Mouse (Mus musculus) heart, postnatal 25 days (tissue): Measurements from ENCODE around the gene Cd276. TPM values are rescaled to one million over a fixed set of nuclear protein-coding genes. Genes with fewer than 3 reads are reported as not detected.
"Not testable (repeated sequence)": the region's sequence is repeated elsewhere in the genome, so short reads cannot be mapped to it uniquely, and the experiment has no call there.

ENCODE experiments used
- DNase-seq: peaks from one replicate; pipeline ENCODE4 v3.0.0; 2022; ENCODE audit warnings: low spot score
- intact Hi-C: fragments of 180-260 bp; cut with DNase I; formaldehyde crosslinking; loops from one replicate; pipeline ENCODE4 v1.15.1; 2025
- total RNA-seq, 2 experiments: library from RNA; stranded (reverse); gene quantifications; 2 replicates each; pipeline ENCODE4 v1.2.3; 2021

Gene Cd276
- total RNA-seq: 10 to 100 TPM; 10.9 to 12.4 TPM

DNA sequence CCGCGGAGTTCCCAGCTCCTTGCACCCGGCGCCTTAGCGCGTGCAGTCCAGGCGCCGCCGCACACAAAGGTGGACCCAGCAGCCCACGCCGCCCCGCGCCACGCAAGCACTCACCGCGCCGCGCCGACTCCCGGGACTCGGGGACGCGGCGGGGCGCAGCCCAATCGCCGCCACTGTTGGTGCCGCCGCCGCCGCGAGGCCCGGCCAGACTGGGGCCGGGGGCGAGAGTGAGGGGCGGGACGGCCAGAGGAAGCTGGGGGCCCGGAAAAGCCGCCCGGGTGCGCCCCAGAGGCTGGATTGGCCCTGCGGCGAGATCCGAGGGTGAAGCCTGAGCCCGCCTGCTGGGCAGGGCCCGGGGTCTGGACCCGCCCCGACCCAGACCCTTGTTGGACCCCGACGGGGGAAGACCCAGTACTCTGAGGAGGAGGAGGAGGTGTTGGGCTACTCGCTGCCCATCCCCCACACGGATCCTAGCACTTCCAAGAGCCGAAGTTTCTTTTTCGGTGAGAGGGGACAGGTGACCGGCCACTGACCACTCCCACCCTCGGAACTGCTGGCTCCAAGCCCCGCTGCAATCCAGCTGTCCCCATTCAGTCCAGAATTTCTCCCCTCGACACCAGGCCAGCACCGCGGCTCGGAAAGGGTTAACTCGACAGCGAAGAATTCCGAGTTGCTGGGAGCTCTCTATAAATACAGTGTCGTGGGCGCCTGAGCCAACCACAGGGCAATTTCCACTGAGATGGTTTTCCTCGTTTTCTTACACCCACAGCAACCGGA is at the start of gene Cd276:
Gene Cd276 (minus strand): TSS at position 530 of the 777 bp plus-strand sequence.
- peak; percentile 25 for DNase-seq
- intact Hi-C loops: no loop called here

DNA sequence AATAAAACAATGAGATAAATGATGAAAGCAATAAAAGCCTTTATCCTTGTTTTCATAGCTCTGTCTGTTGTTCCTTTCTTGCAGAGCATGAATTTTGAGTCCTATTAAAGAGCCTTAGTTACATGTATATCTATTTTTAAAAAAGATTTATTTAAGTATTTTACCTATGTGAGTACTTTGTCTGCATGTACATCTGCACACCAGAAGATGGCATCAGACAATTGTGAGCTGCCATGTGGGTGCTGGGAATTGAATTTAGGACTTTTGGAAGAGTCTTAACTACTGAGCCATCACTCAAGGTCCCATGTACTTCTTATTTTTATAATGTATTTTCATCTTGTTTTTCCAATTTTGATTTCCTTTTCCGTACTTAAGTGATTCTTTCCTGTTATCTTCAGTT is 40.1 kb upstream of the Cd276 start:
- intact Hi-C loops: no loop called here
- no peak for DNase-seq

DNA sequence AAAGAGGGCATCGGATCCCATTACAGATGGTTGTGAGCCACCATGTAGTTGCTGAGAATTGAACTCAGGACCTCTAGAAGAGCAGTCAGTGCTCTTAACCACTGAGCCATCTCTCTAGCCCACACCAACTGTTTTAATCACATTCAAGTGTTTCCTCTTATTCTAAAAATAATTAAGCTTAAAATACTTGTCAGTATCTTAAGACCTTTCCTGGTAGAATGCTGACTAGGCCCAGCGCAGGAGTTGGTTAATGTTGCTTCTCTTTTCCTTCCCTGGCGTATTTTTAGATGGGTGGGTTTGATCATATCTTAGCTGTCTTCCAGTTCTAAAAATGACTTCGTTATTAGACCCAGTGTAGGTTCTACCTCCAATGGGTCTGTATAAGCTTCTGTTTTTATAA is 33.4 kb upstream of the Cd276 start:
- intact Hi-C loops: no loop called here
- no peak for DNase-seq

DNA sequence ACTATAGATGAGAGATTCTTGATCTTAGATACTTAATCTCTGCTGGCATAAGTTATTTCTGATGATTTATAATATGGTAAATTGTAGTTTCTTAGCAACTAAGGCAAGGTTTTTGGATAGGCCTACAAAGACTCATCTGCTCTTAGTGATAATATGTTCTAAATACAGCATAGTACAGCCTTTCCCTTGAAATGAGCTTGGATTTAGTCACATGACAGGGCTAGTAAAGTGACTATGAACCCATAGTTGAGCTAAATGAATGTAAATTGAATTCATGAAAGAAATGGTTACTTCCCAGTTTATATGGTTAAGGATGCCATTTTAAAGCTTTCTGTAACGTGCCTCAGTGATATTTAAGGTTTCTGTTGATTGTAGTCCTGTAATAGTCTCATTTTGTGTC is 29.1 kb upstream of the Cd276 start:
- intact Hi-C loops: no loop called here

DNA sequence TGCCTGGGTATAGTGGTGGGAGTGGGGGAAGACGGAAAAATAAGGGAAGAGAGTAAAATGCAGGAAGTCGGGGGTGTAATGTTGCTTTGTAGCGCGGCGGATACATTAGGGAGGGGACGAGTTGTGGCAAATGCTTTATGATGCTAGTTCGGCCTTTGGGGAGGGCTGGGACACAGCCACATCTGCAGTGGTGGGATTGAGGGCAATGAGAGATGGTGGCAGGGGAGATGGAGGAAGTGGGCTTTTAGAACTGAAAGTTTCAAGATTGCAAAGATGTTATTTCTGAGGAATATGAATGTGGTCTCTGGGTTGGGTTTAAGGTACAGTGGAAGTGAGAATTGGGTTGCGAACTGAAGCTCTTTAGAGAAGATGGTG is 28.0 kb upstream of the Cd276 start:
- no peak for DNase-seq
- intact Hi-C loops: no loop called here

More for the DNA sequence above, 29.1 kb upstream of the Cd276 start:
- no peak for DNase-seq

DNA sequence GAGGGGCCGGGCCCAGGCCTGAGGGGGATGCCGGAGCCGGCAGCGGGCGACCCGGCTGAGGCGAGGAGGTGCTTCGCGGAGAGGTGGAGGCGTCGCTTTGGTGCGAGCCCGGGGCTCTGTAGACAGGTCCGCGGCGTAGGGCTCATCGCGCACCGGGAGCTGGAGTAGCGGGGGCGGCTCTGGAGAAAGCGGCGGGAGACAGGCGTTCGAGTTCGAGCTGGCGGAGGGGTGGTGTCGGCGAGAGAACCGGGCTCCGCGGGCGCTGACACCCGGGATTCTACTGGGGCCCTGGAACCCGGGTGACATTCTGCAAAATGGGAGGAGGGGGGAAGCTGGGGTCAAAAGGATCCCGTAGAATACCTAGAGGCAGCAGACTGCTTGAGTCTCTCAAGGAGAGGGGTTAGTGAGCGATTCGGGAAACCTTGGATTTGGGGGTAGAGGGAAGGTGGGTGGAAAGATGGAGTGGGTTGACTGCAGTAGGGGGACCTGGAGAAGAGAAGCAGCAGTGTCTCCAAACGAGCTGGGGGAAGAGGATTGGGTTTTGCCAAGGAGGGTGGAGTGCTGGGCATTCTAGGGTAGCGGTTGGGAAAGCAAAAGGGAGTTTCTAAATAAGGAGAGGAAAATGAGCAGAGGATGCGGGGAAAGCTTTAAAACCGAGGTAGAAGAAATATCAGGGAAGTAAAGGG is 27.5 kb upstream of the Cd276 start:
- no peak for DNase-seq
- intact Hi-C loops: no loop called here

DNA sequence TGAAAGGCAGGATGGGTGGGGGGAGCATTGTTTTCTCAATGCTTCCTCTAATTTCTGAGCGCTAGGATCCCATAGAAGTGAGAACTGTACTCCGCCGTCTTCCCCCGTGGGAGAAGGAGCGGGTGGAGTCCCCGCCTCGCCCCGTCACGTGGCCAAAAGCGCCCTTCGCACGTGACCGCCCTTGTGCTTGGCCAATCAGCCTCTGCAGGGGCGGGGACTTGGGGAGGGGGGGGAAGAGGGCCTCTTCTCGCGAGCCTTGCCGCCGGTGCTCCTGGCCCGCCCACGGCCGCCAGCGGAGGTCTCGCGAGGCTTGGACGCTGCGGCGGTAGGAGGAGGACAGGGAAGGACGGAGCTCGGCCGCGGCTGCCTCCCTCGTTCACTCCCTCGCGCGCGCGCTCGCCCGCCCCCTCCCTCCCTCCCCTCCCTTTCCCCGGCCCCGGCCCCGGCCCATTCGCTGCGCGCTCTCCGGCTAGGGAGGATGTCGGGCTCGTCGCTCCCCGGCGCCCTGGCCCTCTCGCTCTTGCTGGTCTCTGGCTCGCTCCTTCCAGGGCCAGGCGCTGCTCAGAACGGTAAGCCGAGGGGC is 26.8 kb upstream of the Cd276 start, which contains the start of gene Nptn:
Gene Nptn (plus strand): TSS at position 283 of the 583 bp plus-strand sequence.
- DNase-seq: peak; percentile 96
- intact Hi-C loops: no loop called here

DNA sequence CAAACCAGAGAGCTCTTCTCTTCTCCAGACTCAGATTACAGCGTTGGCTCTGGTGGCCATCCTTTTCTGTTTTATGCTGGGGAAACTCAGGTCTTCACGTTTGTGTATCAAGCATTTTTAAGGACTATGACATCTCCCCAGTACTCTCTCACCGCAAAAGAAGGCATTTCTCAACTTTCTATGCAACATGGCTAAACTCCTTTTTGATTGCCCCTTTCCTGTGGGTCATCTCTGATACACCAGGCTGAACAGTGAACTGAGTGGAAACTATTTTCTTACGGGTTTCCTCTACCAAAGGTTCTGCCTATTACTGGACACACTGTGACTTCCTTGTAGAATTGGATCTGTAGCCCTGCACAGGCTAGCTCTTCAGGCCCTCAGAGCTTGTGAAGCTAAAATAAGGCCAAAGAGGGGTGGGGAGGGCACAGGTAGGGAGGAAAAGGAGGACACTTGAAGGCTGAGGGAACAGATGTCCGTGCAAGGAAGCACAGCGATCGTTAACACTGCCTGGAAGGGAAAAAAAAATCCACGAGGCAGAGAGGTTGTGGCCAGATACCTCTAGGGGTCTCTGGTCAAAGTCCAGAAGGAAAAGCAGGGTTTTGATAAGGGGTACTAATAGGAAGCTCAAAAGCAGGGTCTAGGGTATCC is 26.2 kb upstream of the Cd276 start:
- DNase-seq: no peak
- intact Hi-C loops: no loop called here

DNA sequence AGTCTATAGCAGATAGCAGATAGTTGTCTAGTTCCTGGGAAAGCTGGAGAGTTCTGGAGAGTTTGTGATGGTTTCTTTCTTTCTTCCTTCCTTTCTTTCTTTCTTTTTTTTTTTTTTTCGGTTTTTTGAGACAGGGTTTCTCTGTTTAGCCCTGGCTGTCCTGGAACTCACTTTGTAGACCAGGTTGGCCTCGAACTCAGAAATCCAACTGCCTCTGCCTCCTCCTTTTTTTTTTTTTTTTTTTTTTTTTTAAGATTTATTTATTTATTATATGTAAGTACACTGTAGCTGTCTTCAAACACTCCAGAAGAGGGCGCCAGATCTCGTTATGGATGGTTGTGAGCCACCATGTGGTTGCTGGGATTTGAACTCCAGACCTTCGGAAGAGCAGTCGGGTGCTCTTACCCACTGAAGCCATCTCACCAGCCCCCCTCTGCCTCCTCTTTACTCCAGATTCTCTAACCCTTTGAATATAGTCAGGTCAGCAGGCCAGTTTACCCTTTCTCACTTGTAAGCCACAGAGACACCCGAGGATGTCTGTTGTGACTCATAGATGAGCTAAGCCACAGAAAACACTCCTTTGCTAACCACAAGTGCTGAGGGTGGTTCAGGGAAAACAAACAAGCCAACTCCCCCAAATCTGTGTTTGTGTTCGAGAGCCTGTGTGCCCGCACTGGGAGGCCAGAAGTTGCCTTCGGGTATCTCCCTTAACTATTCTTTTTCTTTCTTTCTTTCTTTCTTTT is 25.4 kb upstream of the Cd276 start:
- intact Hi-C loops, DNase-seq: not testable (repeated sequence)

DNA sequence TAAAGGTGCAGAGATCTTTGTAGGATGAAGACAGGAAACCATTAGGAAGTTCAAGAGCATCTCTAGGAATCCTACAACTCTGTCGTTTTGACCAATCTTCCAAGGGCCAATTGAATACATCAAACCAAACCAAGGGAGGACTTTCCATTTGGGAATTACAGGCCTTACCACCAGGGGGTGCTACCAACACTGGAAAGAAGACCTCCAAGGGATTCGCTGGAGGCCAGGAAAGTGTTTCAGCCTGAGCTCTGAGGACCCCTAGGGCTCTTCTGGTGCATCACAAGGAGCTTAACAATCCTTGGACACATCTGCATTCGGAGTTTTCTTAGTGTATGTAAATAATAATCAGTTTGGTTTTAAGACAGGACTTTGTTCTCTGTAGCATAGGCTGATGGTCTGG is 23.4 kb upstream of the Cd276 start:
- intact Hi-C loops: loop anchor here (1.0 to 5.0 kb wide), 3 partner anchors 38 to 294 kb away; no protein-coding TSS in a partner anchor
- peak; percentile 69 for DNase-seq

DNA sequence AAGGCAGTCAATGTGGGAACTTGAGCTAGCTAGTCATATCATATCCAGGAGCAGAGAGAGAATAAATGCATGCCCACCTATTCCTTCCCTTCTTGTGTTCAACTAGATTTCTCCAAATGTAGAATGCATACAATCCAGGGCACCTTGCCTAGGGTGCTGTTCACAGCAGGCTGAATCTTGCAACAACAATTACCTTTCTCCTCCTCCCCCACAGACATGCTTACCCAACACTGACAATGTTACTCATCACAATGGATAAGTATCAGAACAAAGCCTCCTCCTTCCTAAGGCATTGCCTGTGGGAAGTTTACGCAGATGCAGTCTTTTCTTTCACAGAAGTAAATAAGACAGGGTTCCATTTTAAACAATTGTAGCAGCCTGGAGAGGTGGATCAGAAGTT is 15.8 kb upstream of the Cd276 start:
- DNase-seq: no peak
- intact Hi-C loops: no loop called here

DNA sequence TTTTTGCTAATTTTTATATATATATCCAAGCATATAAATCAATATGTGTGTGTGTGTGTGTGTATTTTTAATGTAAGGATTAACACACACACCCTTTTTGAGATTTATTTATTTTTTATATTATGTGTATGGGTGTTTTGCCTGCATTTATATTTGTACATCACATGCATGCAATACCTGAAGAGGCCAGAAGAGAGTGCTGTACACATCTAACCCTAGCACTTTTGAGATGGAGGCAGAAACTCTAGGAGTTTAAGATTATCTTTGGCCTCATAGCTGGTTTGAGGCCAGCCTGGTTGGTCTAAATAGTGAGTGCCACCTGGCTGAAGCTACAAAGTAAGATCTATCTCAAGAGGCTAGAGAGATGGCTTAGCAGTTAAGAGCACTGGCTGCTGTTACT is 12.4 kb upstream of the Cd276 start:
- DNase-seq: no peak
- intact Hi-C loops: no loop called here

DNA sequence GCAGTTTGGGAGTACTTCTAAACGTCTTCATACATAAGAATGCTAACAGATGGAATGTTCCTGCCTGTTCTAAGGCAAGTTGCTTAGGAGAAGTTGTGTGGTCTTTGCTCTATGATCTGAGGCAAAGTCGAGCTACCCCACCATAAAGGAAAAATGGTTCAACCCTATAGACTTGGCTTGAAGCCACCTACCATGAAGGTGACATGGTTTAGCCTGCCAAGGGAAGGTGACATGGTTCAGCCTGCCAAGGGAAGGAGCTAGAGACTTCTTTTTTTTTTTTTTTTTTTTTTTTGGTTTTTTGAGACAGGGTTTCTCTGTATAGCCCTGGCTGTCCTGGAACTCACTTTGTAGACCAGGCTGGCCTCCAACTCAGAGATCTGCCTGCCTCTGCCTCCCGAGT is 10.7 kb upstream of the Cd276 start:
- DNase-seq, intact Hi-C loops: not testable (repeated sequence)

DNA sequence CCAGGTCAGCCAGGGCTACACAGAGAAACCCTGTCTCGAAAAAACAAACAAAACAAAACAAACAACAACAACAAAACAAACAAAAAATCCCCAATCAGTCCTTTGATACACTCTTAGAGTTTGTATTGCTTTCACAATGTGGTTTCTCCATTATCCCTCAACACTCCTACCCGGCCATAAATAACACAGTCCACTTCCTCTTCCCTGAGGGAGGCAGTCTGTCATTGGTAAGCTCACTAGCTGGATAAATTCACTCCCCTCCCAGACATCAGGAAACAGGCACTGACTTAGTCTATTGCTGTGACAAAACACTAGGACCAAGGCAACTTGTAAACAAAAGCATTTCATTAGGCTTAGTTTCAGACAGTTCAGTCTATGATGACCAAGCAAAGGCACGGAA is 5.0 kb upstream of the Cd276 start:
- intact Hi-C loops: loop anchor here (2.0 kb wide), 1 partner anchor 19 kb away; no protein-coding TSS in a partner anchor
- no peak for DNase-seq

DNA sequence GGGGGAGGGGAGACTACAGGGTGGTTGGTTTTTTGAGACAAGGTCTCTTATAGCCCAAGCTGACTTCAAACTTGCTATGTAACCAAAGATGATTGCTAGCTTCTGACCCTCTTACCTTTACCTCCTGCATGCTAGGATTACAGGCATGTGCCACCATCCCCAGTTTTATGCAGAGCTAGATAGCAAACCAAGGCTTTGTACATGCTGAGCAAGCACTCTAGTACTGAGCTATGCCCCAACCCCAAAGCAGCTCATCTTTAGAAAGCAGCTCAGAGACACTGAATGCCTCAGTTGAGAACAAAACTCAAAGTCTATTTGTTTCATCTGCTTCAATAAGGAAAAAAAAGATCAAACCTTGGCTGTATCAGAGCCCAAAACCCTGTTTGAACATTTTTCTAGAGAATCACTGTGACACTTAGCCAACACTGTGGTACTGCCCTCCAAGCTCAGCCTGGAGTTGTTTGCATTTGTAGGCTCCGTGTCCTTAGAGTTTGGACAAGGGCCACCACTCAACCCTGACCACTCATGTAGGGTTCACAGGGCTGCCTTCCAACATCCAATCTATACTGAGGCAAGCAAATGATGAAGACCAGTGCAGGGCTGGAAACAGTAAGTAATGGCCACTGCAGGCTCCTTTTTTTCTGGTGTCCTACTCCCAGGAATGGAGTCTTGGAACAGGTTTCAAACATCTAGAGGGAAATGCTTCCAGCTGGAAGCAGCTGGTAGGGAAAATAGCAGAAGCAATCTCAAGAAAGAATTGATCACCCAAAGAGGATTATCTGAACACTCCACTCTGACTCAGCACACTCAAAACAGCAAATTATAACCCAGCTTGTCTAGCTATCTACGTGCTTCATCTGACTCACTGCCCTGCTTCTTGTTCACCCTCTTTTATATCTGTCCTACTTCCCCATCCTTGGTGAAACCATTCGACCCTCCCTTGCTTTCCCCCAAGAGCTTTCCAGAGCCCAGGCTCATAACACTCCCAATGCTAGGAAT is 2.5 kb upstream of the Cd276 start:
- DNase-seq: no peak
- intact Hi-C loops: no loop called here

DNA sequence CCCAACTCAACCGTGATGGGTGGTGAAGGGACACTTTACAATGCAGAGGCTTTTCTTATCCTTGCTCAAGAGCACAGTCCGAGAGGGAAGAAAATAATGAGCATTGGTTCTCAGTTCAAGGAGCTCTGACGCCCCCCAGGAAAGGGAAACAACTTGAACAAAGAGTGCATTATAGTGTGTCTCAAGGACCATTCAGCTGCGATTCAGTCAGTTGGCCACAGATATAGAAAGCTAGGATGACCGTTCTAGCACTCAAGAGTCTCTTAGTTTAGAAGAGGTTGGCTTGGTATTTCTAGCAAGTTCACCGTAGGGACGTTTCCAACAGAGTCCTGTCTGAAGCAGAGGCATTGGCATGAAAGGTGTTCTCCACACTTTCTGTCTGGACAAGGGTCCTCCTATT is 1.4 kb upstream of the Cd276 start:
- intact Hi-C loops: no loop called here
- DNase-seq: no peak

DNA sequence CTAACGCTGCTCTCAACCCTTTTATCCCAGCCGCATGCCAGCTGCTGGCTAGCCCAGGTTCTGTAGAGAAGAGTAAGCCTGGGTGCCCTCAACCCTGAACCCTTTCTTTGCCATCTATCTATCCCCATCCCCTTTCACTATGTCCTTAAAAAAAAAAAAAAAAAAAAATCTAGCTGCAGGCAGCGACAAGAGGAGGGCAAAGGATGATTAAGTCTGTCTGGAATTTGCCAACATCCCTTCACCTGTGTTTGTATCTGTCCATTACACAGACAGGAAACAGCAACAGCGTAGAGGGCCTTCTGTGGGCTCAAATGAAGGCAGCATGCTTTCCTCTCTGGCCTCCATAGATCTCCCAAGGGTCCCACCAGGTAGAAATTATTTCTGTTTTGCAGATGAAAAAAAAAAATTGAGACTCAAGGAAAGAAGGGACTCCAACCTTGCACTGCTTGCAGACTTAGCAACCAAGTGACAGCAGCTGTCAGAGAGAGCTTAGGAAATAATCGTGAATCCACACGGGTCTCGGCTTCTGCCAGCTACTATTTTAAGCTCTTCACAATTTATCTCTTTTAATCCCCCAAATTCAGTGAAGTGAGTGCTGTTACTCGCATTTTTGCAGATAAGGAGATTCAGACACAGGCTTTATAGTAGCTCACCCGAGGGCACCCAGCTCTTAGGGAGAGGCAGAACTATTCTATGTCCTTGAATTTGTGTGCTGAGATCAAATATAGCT is 613 bp upstream of the Cd276 start:
- DNase-seq: no peak
- intact Hi-C loops: no loop called here
